Mouse (Mus musculus) midbrain, embryonic 16.5 days (tissue): ENCODE measurements around the gene Nat8f4. TPM values are rescaled to one million over a fixed set of nuclear protein-coding genes. Genes with fewer than 3 reads are reported as not detected.
"Not testable (repeated sequence)": the region's sequence is repeated elsewhere in the genome, so short reads cannot be mapped to it uniquely, and the experiment has no call there.

ENCODE experiments used
- ATAC-seq: fragments of 200-750 bp; cut with Nextera tagmentation; 2 replicates; pipeline ENCODE4 v1.8.0; 2017; ENCODE audit warnings: moderate TSS enrichment
- H3K27ac ChIP-seq: fragments of 300-500 bp; sonication (generic); 2 replicates; pipeline ENCODE4 v1.5.1; 2014; ENCODE audit warnings: mild to moderate bottlenecking, low read length, mixed read lengths
- H3K27me3 ChIP-seq: fragments of 300-500 bp; sonication (generic); 2 replicates; pipeline ENCODE4 v1.6.1; 2014; ENCODE audit warnings: low read depth, low read length, mixed read lengths; ENCODE audit not compliant: control insufficient read depth, insufficient read depth
- H3K36me3 ChIP-seq: fragments of 300-500 bp; sonication (generic); 2 replicates; pipeline ENCODE4 v1.6.1; 2014; ENCODE audit warnings: mild to moderate bottlenecking, low read length, moderate library complexity, mixed read lengths; ENCODE audit not compliant: control insufficient read depth, insufficient read depth
- H3K4me1 ChIP-seq: fragments of 300-500 bp; sonication (generic); 2 replicates; pipeline ENCODE4 v1.6.1; 2014; ENCODE audit warnings: mild to moderate bottlenecking, low read length, mixed read lengths; ENCODE audit not compliant: control insufficient read depth, insufficient read depth
- H3K4me2 ChIP-seq: fragments of 300-500 bp; sonication (generic); 2 replicates; pipeline ENCODE4 v1.6.1; 2014; ENCODE audit warnings: mild to moderate bottlenecking, low read length, mixed read lengths
- H3K4me3 ChIP-seq: fragments of 300-500 bp; sonication (generic); 2 replicates; pipeline ENCODE4 v1.5.1; 2014; ENCODE audit warnings: low read depth, mild to moderate bottlenecking, low read length, moderate library complexity, mixed read lengths
- H3K9ac ChIP-seq: fragments of 300-500 bp; sonication (generic); 2 replicates; pipeline ENCODE4 v1.6.1; 2014; ENCODE audit warnings: low read depth, low read length, mixed read lengths
- H3K9me3 ChIP-seq: fragments of 300-500 bp; sonication (generic); replicated peaks from 2 replicates; pipeline ENCODE4 v1.6.1; 2014; ENCODE audit warnings: mild to moderate bottlenecking, low read length, mixed read lengths; ENCODE audit not compliant: control insufficient read depth, poor library complexity, severe bottlenecking
- WGBS: fragments of 180-500 bp; shearing (Covaris S2); extraction: QIAGEN DNeasy Blood & Tissue Kit; methylation state at CpG from one replicate; pipeline ENCODE4 v1.1.7; 2014; 5-methylcytosine and 5-hydroxymethylcytosine counted together
- polyA plus RNA-seq: library from polyadenylated mRNA; unstranded; fragments of >200 nt; fragmentation: Nextera tagmentation; extraction: Ambion mirVana; gene quantifications from 2 replicates; pipeline ENCODE4 v1.2.1, GENCODE M21; 2015

Nat8f4 gene
- 7.0 TPM in 2 replicates for polyA plus RNA-seq

DNA sequence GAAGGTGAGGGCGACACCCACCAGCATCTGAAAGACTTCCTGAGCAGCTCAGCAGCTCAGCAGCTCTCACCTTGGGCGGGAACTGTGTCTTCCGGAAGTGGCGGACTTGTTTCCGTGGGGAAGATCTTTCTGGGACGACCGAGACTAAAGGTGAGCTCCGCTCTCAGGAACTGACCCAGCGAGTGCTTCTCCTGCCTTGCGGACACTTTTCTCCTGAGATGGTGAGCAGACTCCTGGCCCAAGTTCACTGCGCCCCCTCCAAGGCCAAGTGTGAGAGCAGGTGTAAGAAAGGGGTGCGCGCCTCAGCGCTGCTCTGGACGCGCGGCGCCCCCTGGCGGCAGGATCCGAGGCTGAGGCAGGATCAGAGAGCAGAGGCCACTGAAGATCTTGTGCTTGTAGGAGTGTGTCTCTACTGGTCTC is at the start of gene Nat8f4:
Gene Nat8f4, minus strand, starts transcription at position 243 of the 420 bp plus-strand sequence.
- 0 out of 2 replicates have a peak within 1 kb of the TSS, but pooled peaks have one; percentile 25 for H3K9ac ChIP-seq

DNA sequence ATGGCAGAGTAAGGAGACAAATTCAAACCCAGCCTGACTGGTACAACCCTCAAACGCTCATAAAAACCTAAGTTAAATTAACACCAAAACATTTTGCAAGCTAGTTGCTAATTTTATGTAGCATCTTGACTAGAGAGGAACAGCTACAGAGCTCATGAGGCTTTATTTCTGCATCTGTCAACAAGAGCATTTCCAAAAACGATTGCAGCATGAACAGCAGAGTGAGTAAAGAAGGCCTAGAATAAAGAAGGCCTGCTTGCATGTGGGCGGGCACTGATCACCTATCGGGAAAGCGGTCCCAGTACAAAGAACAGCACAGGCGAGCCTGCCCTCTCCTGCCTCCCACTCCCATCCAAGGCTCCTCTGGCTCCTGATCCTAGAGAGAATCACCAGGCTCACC is 43.9 kb upstream of the Nat8f4 start:
- ATAC-seq: no peak
- peaks cover 63% of the 10 kb centered on the region for H3K36me3 ChIP-seq
- no peaks in the 10 kb centered on the region for H3K4me1 ChIP-seq
- WGBS: 88% methylated on average over 6 of the region's 6 CpGs
- no peak overlapping the region for H3K4me2 ChIP-seq
- H3K9ac ChIP-seq: no peak overlapping the region
- no peak overlapping the region for H3K4me3 ChIP-seq
- no peak overlapping the region for H3K27ac ChIP-seq
- no peaks in the 10 kb centered on the region for H3K27me3 ChIP-seq
- no peaks in the 10 kb centered on the region for H3K9me3 ChIP-seq

More for the DNA sequence above, at the start of gene Nat8f4:
- ATAC-seq: peak; percentile 75
- 16% methylated on average over 20 of the region's 20 CpGs for WGBS
- H3K27ac ChIP-seq, H3K4me1 ChIP-seq, H3K36me3 ChIP-seq, H3K27me3 ChIP-seq, H3K9me3 ChIP-seq: not testable (repeated sequence)
- Histone ChIP-seq H3K4me3 (peak within 1 kb of the TSS; percentile 34), H3K4me2 (peak within 1 kb of the TSS; percentile 43)

DNA sequence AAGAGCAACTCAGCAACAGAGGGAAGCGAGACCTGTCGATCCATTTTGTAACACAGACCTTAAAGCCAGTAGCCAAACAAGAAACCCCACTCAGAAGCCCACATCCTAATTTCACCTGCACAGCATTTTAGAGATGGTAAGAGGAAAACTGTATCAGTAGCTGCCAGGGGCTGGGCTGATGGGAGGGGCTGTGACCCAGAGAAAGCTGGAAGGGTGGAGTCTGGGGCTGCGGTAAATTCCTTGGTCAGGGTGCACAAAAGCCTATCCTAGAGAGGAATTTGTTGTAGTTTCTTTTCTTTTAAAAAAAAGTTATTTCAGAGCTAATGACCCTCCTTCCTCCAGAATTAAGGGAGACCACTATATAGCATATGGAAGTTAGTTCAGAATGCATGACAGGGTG is 37.8 kb upstream of the Nat8f4 start:
- Histone ChIP-seq H3K4me2 (no peak overlapping the region), H3K4me1 (no peaks in the 10 kb centered on the region), H3K4me3 (no peak overlapping the region), H3K27ac (no peak overlapping the region), H3K27me3 (no peaks in the 10 kb centered on the region), H3K9ac (no peak overlapping the region), H3K9me3 (no peaks in the 10 kb centered on the region), H3K36me3 (peaks cover 25% of the 10 kb centered on the region)
- no peak for ATAC-seq
- 100% methylated on average over 3 of the region's 3 CpGs for WGBS

DNA sequence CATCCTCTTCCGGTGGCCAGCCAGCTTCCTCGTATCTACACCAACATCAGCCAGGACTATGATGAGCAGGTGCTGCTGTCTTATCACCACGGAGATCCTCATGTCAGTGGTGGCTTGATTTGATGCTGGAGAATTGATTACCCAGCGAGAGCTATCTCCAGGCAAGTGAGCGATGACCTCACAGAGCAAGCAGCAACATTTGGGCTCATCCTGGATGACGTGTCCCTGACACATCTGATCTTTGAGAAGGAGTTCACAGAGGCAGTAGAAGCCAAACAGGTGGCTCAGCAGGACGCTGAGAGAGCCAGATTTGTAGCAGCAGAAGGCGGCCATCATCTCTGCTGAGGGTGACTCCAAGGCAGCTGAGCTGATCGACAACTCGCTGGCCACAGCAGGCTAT is 34.0 kb upstream of the Nat8f4 start:
- no peak for ATAC-seq
- Histone ChIP-seq H3K36me3 (peaks cover 2% of the 10 kb centered on the region; the same call in 1 of the 2 replicates), H3K9ac (no peak overlapping the region), H3K27ac (no peak overlapping the region), H3K4me2 (no peak overlapping the region), H3K27me3 (no peaks in the 10 kb centered on the region), H3K4me1 (no peaks in the 10 kb centered on the region), H3K4me3 (no peak overlapping the region), H3K9me3 (no peaks in the 10 kb centered on the region)
- 88% methylated on average over 10 of the region's 10 CpGs for WGBS

DNA sequence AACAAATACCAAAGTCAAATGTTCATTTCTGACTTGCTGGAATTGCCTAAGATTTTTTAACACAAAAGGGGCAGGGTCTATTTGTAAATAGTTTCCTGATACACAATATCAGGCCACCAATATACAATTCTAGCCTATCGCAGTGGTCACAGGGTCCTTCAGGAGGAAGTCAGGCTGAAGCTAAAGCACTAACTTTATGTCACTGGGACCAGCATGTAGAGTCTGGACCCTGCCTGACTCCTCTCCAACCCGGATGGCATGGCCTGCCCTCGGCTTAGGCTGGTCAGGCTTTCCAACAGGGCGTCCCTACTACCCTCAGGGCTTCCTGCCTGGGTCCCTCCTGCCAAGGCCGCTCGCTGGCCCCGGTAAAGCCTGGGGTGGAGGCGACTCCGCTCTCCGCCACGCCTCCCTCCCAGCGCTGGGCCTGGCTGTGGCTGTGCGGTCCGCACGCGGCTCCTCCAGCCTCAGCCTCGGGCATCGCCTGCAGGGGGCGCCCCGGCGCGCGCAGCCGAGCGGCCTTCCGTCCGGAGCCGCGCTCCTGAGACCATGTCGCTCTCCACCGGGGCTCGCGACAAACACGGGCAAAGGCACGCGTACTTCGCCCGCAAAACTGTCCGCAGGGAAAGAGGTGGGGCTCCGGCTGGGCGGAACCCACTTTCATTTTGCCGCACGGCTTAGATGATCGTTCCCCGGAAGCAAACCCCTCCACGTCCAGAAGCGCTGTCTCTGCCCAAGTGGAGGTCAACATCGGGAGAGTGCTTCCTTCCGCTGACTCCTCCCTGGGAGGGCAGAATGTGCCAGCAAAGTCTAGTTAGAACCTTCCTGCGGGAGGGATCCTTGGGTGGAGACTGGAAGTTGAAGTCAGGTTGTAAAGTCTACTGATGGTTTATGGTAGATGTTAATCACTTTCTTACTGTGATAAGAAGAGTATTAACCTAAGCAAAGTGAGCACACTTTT is 32.1 kb upstream of the Nat8f4 start:
- not testable (repeated sequence) for H3K9me3 ChIP-seq, H3K36me3 ChIP-seq, H3K4me1 ChIP-seq, H3K27me3 ChIP-seq
- Histone ChIP-seq H3K4me2 (peak overlapping the region; percentile 58), H3K4me3 (peak overlapping the region; percentile 43), H3K9ac (peak overlapping the region; percentile 65), H3K27ac (peak overlapping the region; percentile 22; the same call in 1 of the 2 replicates)
- peak; percentile 94 for ATAC-seq
- WGBS: 1% methylated on average over 48 of the region's 50 CpGs

DNA sequence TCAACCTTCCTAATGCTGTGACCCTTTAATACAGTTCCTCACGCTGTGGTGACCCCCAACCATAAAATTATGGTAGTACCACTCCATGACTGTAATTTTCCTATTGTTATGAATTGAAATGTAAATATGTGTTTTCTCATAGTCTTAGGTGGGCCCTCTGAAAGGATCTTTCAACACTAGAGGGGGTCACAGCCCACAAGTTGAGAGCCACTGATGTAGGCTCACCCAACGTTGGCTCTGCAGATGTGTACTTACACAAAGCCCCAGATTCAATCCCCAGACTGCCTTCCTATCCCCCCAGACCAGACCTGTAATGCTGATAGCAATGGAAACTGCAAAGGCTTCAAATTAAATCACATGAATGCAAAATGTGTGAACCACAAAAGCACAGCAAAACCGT is 31.0 kb upstream of the Nat8f4 start:
- no peak overlapping the region for H3K4me3 ChIP-seq
- no peaks in the 10 kb centered on the region for H3K9me3 ChIP-seq
- H3K9ac ChIP-seq: no peak overlapping the region
- peaks cover 3% of the 10 kb centered on the region; the same call in 1 of the 2 replicates for H3K36me3 ChIP-seq
- no peaks in the 10 kb centered on the region for H3K27me3 ChIP-seq
- no peak for ATAC-seq
- WGBS: 61% methylated on average over 3 of the region's 3 CpGs
- H3K4me1 ChIP-seq: no peaks in the 10 kb centered on the region
- no peak overlapping the region for H3K4me2 ChIP-seq
- no peak overlapping the region for H3K27ac ChIP-seq

DNA sequence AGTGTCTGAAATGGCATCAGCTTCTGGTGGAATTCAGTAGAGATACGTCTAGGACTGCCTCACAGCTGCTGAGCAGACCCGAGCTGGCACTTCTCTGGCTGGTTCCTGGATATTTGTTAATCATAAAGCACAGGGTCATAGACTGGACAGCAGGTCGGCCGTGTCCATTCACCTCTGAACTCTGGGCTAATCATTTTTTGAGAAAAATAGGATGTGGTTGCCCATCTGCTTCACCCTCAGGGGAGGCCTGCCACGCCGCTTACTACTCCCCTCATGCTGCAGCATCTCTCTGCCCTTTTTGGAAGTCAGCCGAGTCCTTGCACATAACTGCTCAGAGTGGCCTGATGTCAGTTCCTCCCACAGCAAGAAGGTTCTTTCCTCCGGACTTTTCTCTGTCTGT is 29.4 kb upstream of the Nat8f4 start:
- no peaks in the 10 kb centered on the region for H3K4me1 ChIP-seq
- WGBS: 86% methylated on average over 8 of the region's 8 CpGs
- H3K36me3 ChIP-seq: peaks cover 8% of the 10 kb centered on the region; the same call in 1 of the 2 replicates
- no peak for ATAC-seq
- no peak overlapping the region for H3K27ac ChIP-seq
- no peaks in the 10 kb centered on the region for H3K9me3 ChIP-seq
- no peak overlapping the region for H3K9ac ChIP-seq
- no peak overlapping the region for H3K4me2 ChIP-seq
- H3K27me3 ChIP-seq: no peaks in the 10 kb centered on the region
- H3K4me3 ChIP-seq: no peak overlapping the region

DNA sequence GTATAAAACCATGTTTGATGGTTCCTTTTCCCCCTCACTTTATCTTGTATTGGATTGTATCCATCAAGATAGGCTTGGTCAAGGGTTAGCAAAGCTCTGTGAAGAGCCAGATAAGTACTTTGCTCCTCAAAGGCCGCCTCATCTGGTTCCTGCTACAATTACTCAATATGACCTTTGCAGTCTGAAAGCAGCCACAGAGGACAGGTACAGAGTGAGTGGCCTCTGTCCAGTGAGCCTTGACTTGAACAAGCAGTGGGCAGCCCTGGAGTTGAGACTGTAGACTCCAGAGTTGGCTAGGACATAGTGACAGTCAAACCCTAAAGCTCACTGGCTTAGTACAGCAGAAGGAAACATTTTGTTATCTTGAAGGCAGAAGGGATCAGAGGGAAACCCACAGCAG is 24.6 kb upstream of the Nat8f4 start:
- WGBS: 86% methylated on average over 1 of the region's 1 CpGs
- peaks cover 29% of the 10 kb centered on the region for H3K36me3 ChIP-seq
- no peak overlapping the region for H3K9ac ChIP-seq
- ATAC-seq: no peak
- no peak overlapping the region for H3K4me2 ChIP-seq
- no peaks in the 10 kb centered on the region for H3K9me3 ChIP-seq
- no peaks in the 10 kb centered on the region for H3K27me3 ChIP-seq
- no peak overlapping the region for H3K4me3 ChIP-seq
- no peaks in the 10 kb centered on the region for H3K4me1 ChIP-seq
- no peak overlapping the region for H3K27ac ChIP-seq
